Mouse (Mus musculus): ENCODE results near the gene Ubr3. TPM values are rescaled to one million over a fixed set of nuclear protein-coding genes. Genes with fewer than 3 reads are reported as not detected.
A peak's percentile ranks its signal among the peaks of the same experiment; 100 is the strongest.
"Not testable (repeated sequence)": the region's sequence is repeated elsewhere in the genome, so short reads cannot be mapped to it uniquely, and the experiment has no call there.

Ubr3 gene
- total RNA-seq, 2 experiments from 2014 or later = 118 to 130 TPM

DNA sequence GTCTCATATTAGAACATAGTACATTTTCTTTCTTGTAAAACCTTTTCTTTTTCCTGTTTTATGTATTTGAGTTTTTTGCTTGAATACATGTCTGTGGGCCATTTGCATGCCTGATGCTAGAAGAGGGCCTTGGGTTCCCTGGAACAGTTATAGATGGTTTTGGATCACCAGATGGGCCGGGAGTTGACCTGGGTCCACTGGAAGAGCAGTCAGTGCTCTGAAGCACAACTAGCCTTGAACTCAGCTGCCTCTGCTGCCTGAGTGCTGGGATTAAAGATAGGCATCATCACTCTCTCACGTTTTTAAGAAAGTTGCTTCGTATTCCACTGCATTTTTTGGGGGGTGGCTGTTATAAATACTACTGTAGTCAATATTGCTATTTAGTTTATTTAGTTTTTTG lies 6.5 kb downstream of the Ubr3 start:
- DNase-seq (ENCODE audit: low spot score in 2 of 2) = no peak

DNA sequence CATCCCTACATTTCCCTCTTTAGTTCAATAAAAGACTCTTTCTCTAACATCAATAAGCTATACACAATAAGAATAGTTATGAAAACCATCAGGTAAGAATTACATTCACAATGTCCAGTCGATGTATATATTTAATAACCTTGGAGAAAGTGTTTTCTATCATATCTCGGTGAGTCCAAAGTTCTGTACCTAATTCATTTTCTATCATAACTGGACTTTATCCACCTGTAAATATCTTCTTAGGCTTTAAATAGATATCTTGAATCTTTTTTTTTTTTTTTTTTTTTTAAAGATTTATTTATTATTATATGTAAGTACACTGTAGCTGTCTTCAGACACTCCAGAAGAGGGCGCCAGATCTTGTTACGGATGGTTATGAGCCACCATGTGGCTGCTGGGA lies 10.3 kb downstream of the Ubr3 start:
- not testable (repeated sequence) for DNase-seq (ENCODE audit: low spot score in 2 of 2)

DNA sequence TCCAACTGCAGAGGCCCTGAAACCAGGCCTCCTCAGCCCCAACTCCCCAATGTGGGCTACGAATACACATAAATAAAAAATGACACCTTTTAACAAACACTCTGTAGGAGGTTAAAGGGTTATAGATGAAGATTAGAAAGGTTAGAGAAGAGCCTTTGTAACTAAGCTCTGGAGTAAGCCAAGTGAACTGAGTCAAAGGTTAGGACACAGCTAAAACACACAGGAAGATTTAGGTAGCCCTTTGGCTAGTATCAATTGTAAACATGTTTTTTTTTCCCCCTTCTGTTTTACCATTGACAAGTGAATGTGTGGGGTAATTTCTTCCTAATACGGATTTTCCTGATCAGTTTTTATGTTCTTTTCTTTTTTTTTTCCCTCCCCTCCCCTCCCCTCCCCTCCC lies 15.8 kb downstream of the Ubr3 start:
- DNase-seq (ENCODE audit: low spot score in 2 of 2) = no peak

DNA sequence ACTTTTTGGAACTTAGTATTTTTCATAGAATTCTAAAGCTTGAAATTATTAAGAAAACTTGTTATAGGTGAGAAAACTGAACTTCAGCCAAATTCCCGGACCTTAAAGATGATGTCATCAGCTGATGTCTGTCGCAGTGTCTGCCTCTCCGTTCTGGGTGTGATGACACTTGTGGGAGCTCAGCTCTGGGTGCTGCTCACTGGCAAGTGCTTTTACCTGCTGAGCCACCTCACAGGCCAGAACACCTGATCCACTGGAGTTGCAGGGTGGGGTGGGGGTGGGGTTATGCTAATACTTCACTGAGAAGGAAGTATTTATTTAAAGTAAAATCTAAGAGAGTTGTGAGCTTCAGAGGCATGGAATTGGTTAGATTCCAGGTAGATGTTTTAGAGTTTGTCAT lies 20.3 kb downstream of the Ubr3 start:
- no peak for DNase-seq (ENCODE audit: low spot score in 2 of 2)

DNA sequence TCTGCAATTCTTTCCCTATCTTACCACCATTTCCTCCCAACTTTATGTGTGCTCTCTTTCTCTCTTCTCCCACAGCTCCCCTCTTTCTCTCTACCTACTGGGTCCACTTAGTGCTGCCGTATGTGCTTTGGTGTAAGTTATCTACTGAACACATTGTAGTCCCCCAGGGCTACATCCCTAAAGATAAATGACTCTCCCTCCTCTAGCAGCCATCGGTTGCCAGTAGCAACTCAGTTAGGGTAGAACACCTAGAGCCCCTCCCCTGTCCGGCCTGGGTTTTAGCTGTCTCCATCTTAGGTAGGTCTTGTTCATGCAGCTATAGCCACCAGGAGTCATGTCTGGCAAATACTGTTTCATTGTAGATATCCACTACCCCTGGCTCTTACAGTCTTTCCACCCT lies 27.9 kb downstream of the Ubr3 start:
- DNase-seq (ENCODE audit: low spot score in 2 of 2) = no peak

DNA sequence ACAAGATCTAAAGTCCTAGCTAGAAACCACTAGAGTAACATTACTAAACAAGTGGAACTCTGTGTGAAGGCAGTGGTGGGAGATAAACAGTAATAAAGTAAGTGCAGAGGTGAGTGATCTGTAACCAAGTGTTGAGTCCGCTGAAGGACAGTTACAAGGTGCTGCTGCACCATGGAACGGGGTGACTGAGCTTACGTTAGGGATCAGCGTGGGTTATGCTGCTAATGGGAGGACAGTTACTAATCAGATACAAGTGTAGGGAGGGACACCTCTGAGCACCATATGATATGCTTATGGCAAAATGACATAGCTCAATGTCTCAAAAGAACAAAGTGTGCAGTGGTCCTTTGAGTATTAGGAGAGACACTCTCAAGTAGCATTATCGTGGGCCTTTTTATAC lies 39.3 kb downstream of the Ubr3 start:
- DNase-seq (ENCODE audit: low spot score in 2 of 2) = no peak

DNA sequence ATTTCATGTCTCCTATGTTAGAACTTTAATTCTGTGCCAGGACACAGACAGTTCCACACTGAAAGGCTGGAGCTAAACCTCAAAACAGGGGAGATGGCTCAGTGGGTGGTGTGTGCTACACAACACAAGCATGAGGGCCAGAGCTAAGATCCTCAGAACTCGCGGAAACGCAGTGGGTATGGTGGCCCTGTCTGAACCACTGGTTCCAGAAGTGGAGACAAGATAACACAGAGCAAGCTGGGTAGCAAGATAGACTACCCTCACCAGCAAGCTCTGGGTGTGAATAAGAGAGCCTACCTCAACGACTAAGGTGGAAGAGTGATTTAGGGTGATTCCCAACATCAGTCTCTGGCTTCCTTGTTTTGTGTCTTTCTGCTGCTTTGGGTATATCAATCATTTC lies 42.2 kb downstream of the Ubr3 start:
- no peak for DNase-seq (ENCODE audit: low spot score in 2 of 2)

DNA sequence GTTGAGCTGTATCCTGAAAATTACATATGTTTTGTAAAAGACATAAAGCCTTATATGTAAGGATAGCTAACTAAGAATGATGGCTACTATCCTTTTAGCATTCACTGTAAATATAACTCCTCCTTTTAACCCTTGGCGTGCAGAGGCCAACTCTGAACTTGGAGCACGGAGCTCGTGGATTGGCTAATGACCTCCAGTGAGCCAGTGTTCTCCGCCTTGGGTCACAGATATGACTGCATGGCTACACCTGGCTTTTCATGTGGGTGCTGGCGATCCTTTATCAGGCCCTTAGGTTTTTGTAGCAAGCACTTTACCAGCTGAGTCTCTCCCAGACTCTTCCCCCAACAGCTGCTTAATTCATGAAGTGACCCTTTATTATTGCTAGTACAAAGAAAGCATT lies 42.6 kb downstream of the Ubr3 start:
- DNase-seq (ENCODE audit: low spot score in 2 of 2) = no peak

DNA sequence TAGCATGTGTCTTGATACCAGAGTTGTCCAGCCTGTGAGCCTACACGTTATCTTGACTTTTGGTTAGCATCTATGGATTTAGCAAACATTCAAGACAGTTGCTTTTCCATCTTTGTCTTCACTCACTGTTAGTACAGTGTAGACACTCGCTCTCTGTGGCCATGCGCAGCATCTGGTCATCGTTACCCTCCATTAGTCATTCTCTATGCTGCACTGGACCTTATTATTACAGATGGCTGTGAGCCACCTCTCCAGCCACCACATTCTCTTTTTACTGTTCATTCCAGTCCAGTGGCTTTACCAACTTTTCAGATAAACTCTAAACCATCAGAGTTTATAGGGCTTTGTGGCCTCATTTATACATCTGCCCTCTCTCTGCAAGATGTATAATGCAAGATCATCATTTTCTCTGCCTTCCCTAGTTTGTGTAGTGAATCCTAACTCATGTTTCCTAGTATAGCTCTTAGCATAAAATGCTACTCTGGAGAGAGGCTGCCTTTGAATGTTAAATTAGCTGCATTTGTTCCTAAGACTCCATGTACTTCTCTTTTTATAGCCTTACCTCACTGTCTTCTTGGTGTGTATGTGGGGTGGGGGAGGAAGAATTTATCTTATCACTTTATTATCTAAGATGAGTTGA lies 44.5 kb downstream of the Ubr3 start:
- no peak for DNase-seq (ENCODE audit: low spot score in 2 of 2)

DNA sequence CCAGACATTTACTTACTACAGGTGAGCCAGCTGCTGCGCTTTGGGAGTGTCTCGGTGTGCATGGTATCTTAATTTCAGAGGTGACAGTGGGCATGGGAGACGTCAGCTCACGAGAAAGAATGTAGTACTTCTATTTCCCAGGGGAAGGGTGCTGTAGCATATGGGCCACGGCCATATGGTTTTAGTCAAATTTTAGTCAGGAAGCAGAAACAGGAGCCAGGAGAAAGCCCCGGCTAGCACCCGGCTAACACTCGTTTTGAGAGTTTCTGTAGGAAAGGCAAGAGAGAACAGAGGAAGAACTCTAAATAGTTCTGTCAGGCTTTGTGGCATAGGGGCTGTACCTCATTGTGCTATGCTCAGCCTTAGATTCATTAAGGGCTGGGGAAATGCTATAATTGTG lies 55.8 kb downstream of the Ubr3 start:
- DNase-seq (ENCODE audit: low spot score in 2 of 2) = no peak

DNA sequence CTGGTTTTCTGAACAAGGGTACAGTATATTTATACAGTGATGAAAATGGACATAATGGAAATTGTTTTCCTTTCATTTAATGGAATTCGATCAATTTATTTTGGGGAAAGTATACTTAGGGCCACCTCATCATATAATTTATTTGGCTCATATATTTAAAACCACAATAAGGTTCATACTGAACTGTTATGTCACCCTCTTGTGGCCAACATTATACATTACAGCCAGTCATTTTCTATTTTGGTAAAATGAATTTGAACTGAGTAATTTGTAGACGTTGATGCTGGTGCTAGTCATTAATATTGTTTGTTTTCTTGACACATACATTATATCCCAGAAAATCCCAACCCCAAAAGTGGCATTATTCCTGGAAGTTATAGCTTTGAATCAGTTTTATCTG lies 58.6 kb downstream of the Ubr3 start:
- no peak for DNase-seq (ENCODE audit: low spot score in 2 of 2)

DNA sequence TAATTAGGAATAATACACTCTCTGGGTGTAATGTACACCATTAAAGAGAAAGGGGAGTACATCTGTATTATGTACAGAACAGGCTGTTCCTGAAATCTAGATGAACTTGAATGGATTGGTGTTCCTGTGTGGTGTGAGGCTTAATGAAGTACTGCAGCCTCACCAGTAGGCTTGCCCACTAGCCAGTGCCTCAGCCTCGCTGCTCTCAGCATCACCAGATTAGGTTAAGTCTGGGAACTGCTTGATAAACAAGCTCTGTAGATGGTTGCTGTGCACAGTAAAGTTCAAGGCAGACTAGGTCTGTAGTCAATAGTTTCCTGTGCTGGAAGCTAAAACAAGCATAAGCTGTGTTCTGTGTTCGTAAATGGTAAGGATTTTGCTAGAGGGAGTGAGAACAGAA lies 60.6 kb downstream of the Ubr3 start:
- DNase-seq (ENCODE audit: low spot score in 2 of 2) = no peak

DNA sequence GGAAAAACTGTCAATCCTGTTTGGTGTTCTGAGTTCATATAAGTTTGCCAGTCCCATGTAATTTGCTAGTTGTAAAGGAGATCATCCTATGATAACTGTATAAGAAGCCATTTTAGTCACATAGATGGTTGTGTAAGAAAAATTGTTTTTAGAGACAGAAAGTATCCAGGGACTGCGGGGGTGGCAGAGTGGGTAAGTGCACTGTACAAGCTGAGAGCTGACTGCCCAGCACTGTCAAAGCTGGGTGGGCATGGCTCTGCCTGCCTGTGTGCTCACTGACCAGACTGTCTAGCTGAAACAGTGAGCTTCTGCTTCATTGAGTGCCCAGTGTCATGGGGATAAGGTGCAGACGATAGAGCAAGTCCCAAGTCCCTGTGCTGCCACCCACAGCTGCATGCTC lies 77.8 kb downstream of the Ubr3 start:
- DNase-seq (ENCODE audit: low spot score in 2 of 2) = peak; percentile 21 to 52

DNA sequence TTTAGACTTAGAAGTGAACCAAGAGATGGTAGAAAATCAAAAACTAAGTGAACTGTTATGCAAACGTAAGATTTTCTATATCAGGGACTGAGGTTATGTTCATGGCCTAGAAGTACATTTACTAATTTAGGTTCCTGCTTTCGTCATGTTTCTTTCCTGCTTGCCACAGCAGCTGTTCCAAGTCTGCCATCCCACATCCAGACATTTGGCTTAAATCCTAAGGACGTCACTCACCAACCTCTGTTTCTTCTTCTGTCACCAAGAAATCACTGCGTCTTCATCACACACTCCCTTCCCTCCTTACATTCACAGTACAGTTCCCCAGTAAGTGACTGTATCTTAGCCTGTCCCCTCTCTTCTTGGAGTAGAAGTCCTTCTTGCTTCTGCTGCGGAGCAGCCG lies 92.2 kb downstream of the Ubr3 start:
- DNase-seq (ENCODE audit: low spot score in 2 of 2) = no peak

DNA sequence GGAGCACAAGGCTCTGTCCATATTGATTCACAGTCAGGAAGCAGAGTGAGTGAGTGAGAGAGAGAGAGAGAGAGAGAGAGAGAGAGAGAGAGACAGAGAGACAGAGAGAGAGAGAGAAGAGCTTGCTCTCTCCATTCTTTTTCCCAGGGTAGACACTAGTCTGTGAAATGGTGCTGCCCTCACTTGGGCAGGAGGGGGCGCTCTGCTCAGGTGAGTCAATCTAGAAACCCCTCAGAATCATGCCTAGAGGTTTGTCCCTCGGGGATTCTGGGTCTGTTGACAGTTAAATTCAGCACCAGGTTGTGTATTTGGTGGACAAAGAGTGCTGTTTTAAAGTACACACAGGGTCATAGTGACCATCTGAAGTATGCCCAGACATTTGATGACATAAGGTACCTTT lies 93.6 kb downstream of the Ubr3 start:
- DNase-seq (ENCODE audit: low spot score in 2 of 2) = no peak

DNA sequence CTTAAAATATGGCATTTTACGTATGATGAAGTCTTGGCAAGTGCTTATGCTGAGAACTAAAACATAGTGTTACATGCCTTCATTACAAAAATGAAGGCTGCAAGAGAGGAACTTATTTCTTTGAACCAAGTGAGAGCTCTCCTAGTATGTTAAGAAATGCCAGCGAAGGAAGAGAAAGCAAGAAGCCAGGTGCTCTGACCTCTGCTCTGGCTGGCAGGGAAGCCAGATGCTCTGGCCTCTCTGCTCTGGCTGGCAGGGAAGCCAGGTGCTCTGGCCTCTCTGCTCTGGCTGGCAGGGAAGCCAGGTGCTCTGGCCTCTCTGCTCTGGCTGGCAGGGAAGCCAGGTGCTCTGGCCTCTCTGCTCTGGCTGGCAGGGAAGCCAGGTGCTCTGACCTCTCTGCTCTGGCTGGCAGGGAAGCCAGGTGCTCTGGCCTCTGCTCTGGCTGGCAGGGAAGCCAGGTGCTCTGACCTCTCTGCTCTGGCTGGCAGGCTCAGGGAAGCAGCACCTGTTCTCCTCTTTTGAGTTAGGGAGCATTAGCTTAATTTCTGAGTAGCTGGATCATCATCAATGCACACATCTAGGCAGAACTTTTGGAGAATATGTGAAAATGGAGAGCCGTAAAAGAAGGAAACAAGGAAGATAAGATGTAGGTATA lies 97.2 kb downstream of the Ubr3 start:
- not testable (repeated sequence) for DNase-seq (ENCODE audit: low spot score in 2 of 2)

DNA sequence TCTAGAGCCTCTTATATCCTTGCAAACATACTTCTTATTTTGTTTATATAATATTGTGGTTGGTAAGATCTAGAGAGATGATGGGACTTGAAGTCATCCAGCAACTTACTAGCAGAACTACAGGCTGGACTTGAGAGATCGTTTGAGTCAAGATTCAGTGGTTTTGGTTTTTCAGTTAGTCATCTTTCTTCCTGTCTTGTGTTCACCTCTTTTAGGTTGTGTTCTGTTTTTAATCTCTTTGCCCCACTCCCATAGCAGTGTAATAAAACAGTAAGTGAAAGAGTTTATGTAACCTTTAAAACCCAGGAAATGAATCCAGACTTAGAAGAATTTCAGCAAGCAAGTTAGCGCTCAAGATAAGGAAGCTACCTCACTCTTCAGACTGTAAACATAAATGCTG lies 97.7 kb downstream of the Ubr3 start:
- DNase-seq (ENCODE audit: low spot score in 2 of 2) = no peak

DNA sequence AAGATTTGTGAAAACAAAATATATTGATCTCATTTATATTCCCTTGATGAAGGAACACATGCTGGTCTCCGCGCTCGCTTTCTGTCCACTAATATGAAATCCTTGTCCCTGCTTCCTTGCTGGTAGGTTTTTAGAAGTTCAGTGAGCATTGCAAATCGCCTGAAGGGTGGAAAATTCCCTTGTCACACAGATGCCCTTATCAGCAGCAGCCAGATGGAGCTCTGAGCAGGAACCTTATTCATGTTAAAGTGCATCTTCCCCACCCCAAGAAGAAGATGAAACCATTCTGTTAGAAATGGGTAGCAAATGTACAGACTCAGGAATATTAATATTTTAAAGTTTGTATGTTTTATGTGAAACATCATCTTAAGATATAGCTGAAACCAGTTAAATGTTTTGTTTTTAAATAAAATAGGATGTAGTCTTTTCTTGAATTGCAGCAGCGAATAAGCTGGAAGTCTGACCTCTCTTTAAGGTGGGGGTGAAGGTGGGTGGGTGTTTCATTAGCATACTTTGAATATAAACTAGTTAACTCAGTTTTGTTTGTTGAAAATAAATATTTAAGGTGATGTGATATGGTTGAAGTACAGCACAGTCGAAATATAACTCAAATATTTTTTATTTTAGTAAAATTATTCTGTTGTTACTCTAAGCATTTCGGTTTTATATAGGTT lies 102.2 kb downstream of the Ubr3 start:
- no peak for DNase-seq (ENCODE audit: low spot score in 2 of 2)

DNA sequence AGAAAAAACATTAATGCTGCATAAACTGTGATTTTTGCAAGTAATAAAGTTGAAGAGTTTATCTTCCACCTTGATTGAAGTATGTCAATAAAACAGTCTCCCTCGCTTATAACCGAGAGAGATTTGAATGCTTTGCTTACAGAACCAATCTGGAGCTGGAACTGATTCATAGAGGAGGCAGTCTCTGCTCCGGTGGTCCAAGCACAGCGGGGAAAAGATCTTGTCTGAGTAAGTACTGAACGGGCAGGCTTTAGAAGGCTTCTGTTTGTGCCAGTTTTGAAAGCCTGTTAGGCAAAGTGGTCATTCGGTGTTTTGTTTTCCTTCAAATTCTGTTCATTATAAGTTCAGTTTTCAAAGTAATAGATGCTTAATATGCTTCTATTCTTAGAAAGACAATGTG lies 103.3 kb downstream of the Ubr3 start:
- DNase-seq (ENCODE audit: low spot score in 2 of 2) = no peak

DNA sequence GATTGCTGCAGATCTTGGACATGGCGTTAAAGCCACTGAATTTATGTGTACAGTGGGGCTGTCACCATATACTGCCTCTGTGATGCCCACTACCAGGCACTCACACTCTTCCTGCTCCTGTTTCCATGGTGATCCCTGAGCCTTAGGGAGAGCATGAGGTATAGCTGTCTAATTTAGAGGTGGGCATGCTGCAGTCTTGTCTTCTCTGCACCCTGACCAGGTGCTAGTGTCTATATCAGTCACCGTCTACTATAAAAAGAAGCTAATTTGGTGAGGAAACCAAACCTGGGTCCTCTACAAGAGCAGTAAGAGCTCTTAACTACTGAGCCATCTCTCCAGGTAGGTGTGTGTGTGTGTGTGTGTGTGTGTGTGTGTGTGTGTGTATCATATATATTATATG lies 109.4 kb downstream of the Ubr3 start:
- DNase-seq (ENCODE audit: low spot score in 2 of 2) = no peak

DNA sequence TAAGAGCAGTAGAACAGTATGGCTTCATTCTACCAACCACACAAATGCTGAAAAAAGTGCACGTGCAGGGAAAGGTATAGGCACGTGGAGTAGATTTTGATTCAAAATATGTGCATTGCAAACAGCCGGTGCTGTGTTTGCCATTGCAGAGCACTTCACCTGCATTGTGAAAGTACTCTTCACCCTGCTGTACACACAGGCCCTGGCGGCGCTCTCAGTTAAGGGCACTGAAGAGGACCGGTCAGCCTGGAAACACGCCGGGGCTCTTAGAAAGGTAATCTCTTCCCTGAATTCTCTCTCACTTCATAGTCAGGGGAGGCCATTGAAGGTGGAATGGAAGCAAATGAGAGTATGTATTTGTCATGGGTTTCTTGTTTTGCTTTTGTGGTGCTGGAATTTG lies 115.9 kb downstream of the Ubr3 start:
- DNase-seq (ENCODE audit: low spot score in 2 of 2) = no peak

DNA sequence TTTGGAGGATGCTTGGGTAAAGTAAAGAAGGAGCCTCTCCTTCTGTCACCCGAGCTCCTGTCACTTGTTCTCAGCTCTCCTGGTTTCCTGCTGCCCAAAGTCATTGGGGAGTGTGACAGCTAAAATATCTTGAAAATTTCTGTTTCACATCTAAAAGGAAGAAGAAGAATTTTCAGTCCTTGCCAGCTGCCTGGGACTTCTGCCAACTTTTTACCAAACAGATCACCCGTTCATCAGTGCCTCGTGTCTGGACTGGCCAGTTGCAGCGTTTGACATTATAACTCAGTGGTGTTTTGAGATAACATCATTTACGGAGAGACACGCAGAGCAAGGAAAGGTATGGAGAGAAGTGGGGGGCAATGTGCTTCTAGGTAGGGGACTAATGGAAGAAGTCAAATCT lies 121.2 kb downstream of the Ubr3 start:
- peak in 1 of 2 experiments; percentile 39 for DNase-seq (ENCODE audit: low spot score in 2 of 2)

DNA sequence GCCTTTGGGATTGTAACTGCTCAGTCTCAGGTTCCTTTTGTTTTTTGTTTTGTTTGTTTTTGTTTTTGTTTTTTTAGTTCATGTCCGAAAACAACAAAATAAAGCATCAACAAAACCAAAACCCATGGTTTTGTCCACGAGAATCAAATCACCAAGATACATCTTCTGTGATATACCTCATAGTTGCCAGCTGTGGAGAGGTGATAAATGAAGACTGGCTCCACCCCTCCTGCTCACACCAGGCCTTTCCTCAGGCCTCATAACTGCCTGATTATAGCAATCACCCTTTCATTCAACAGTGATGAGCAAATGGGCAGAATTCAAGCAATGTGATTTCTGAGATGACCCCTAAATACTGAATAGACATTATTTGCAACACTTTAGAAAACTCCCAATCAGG lies 127.4 kb downstream of the Ubr3 start:
- no peak for DNase-seq (ENCODE audit: low spot score in 2 of 2)

Measured in left cerebral cortex, adult 18-20 months (tissue).